Mouse (Mus musculus): ENCODE data around the gene Tmcc1.

- TF ChIP-seq POLR2A (IDR thresholded peaks at IDR 0.05; ENCODE audit: insufficient read length, low read depth) (no peak), SRF (IDR thresholded peaks at IDR 0.05; ENCODE audit: control insufficient read depth, insufficient read length, low read depth) (no peak), MAX (IDR thresholded peaks at IDR 0.05; ENCODE audit: low read depth) (no peak)
Measured at GRCm38 (mm10) chr6:116106967-116107470, 86.3 kb downstream of the Tmcc1 start.
